Mouse (Mus musculus): ENCODE data around the gene Atp2b1. TPM values are rescaled to one million over a fixed set of nuclear protein-coding genes. Genes with fewer than 3 reads are reported as not detected.

Atp2b1 gene
- total and polyA plus RNA-seq, 3 experiments = 25.0 to 41.7 (median 31.7) TPM

DNA sequence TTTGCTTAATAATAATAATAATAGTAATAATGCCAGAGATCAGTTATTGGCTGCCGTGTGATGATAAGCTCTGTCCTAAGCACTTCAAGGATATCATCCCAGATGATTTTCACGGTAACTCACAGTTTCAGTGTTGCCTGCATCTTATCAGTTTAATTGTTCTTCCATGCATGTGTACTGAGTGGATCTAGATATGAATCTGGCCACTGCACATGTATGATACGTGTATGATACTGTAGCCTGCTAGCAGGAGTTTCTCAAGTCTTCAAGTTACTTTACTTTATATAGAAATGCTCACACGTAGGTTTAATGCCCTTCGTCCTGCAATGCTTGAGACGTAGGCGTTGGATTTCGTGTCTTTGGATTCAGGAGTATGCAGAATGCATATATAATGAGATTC, 65.7 kb downstream of the Atp2b1 start:
- H3K79me2 ChIP-seq (replicated peaks; ENCODE audit: control insufficient read depth, extremely low read depth, insufficient read depth, poor library complexity, severe bottlenecking) = peaks cover 23% of the 10 kb centered on the region
- in situ Hi-C loops (cut with MboI; ENCODE audit: low pct_ligation_motif_present, low pct_unique_long_range_greater_than_20kb, low sequenced_read_pairs) (no loop called here), dilution Hi-C loops (cut with MboI; ENCODE audit: extremely low pct_ligation_motif_present, extremely low pct_unique_long_range_greater_than_20kb, low sequenced_read_pairs) (no loop called here)
- H3K4me3 ChIP-seq (replicated peaks in 1 of 3; ENCODE audit: low read depth in 2 of 3, low read length in 2 of 3, poor library complexity in 1 of 3) = no peak overlapping the region
- H3K4me2 ChIP-seq (ENCODE audit: insufficient read depth, low read depth, poor library complexity, severe bottlenecking) = no peak overlapping the region
- H3K27me3 ChIP-seq (replicated peaks) = no peaks in the 10 kb centered on the region
- DNase-seq (ENCODE audit: extremely low read depth) = no peak
- H3K36me3 ChIP-seq (replicated peaks in 1 of 2; ENCODE audit: control insufficient read depth in 1 of 2, insufficient read depth in 1 of 2, low read length in 1 of 2) = peaks cover 6 to 42% of the 10 kb centered on the region in 2 experiments
- H3K9ac ChIP-seq (ENCODE audit: insufficient read depth, low read depth) = no peak overlapping the region
- no peak overlapping the region for H3K27ac ChIP-seq (ENCODE audit: insufficient read depth, low read depth)
- no peaks in the 10 kb centered on the region for H3K9me3 ChIP-seq (replicated peaks; ENCODE audit: low read length)
- H3K4me1 ChIP-seq (ENCODE audit: control insufficient read depth in 1 of 2, insufficient read depth in 2 of 2) = peaks cover 9 to 52% of the 10 kb centered on the region in 2 experiments
- no peak for TF ChIP-seq ZNF384 (IDR thresholded peaks at IDR 0.05; ENCODE audit: low read depth, low read length)
- no peak for TF ChIP-seq MXI1 (IDR thresholded peaks at IDR 0.05; ENCODE audit: low read depth, low read length)
- no peak for TF ChIP-seq MAFK (IDR thresholded peaks at IDR 0.05; ENCODE audit: insufficient replicate concordance, low read length)

DNA sequence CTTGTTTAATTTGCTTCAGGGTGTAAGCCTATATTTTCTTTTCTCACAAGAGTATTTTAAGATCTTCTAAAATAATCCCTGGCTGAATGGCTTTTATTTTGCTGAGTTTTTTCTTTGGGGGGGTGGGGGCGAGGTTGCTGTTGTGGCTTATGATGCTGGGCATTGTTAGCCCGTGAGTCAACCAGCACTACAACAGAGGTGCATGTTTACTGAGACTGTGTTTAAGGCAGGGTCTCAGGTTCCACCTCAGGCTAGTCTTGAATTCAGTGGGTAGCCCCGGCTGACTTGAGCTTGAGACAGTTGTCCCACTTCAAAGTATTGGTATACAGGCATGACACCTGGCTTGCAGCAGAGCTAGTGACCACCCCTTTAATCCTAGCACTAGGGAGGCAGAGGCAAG, 77.8 kb downstream of the Atp2b1 start:
- H3K27me3 ChIP-seq (replicated peaks) = no peaks in the 10 kb centered on the region
- H3K4me3 ChIP-seq (replicated peaks in 1 of 3; ENCODE audit: low read depth in 2 of 3, low read length in 2 of 3, poor library complexity in 1 of 3) = no peak overlapping the region
- in situ Hi-C loops (cut with MboI; ENCODE audit: low pct_ligation_motif_present, low pct_unique_long_range_greater_than_20kb, low sequenced_read_pairs) (no loop called here), dilution Hi-C loops (cut with MboI; ENCODE audit: extremely low pct_ligation_motif_present, extremely low pct_unique_long_range_greater_than_20kb, low sequenced_read_pairs) (no loop called here)
- TF ChIP-seq MAZ (IDR thresholded peaks at IDR 0.05; ENCODE audit: low read depth, low read length) = no peak
- TF ChIP-seq HCFC1 (IDR thresholded peaks at IDR 0.05; ENCODE audit: low read depth, low read length) = no peak
- no peak for TF ChIP-seq MEF2A (IDR thresholded peaks at IDR 0.05; ENCODE audit: borderline replicate concordance, low read depth, low read length)
- TF ChIP-seq EP300 (IDR thresholded peaks at IDR 0.05; ENCODE audit: low read length) = no peak
- no peak for TF ChIP-seq NRF1 (IDR thresholded peaks at IDR 0.05; ENCODE audit: low read depth, low read length)
- no peak for TF ChIP-seq KAT2A (IDR thresholded peaks at IDR 0.05; ENCODE audit: insufficient replicate concordance, low read length)
- no peak for TF ChIP-seq CTCF (conservative IDR thresholded peaks at IDR 0.05 in 1 of 2, IDR thresholded peaks at IDR 0.05 in 1 of 2; ENCODE audit: low read depth in 2 of 2, low read length in 2 of 2)
- no peak for TF ChIP-seq IRF4 (IDR thresholded peaks at IDR 0.05; ENCODE audit: low read depth, low read length)
- no peak for TF ChIP-seq MAX (IDR thresholded peaks at IDR 0.05; ENCODE audit: low read length)
- no peak for TF ChIP-seq ZKSCAN1 (IDR thresholded peaks at IDR 0.05; ENCODE audit: borderline replicate concordance, low read depth, low read length)
- no peak for TF ChIP-seq ZC3H11A (IDR thresholded peaks at IDR 0.05; ENCODE audit: low read depth, low read length)
- no peak overlapping the region for H3K4me2 ChIP-seq (ENCODE audit: insufficient read depth, low read depth, poor library complexity, severe bottlenecking)
- H3K9ac ChIP-seq (ENCODE audit: insufficient read depth, low read depth) = no peak overlapping the region
- H3K9me3 ChIP-seq (replicated peaks; ENCODE audit: low read length) = no peaks in the 10 kb centered on the region
- DNase-seq (ENCODE audit: extremely low read depth) = no peak
- no peaks in the 10 kb centered on the region for H3K4me1 ChIP-seq (ENCODE audit: control insufficient read depth in 1 of 2, insufficient read depth in 2 of 2)
- H3K79me2 ChIP-seq (replicated peaks; ENCODE audit: control insufficient read depth, extremely low read depth, insufficient read depth, poor library complexity, severe bottlenecking) = no peaks in the 10 kb centered on the region
- H3K36me3 ChIP-seq (replicated peaks in 1 of 2; ENCODE audit: control insufficient read depth in 1 of 2, insufficient read depth in 1 of 2, low read length in 1 of 2) = peaks cover 54 to 84% of the 10 kb centered on the region in 2 experiments
- no peak overlapping the region for H3K27ac ChIP-seq (ENCODE audit: insufficient read depth, low read depth)

DNA sequence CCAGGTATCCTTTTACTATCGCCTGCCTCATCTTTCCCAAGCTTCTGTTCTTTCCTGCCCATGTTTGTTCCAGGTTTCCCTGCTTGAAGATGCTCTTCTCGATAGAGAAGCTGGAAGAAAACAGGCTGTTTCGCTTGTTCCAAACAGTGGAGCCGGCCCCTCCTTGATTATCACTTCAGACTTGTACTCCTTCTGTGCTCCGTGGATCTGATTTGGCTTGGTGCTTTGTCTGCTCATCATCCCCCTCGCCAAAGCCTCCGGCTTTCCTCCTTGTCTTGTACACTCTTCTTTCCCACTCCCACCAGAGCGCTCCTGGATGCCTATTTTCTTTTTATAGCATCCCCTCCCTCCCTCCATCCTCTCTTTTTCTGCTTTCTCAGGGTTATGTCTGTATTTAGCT, 79.0 kb downstream of the Atp2b1 start:
- Histone ChIP-seq H3K4me3 (replicated peaks in 1 of 3; ENCODE audit: low read depth in 2 of 3, low read length in 2 of 3, poor library complexity in 1 of 3) (no peak overlapping the region), H3K27me3 (replicated peaks) (no peaks in the 10 kb centered on the region), H3K4me1 (ENCODE audit: control insufficient read depth in 1 of 2, insufficient read depth in 2 of 2) (no peaks in the 10 kb centered on the region), H3K36me3 (replicated peaks in 1 of 2; ENCODE audit: control insufficient read depth in 1 of 2, insufficient read depth in 1 of 2, low read length in 1 of 2) (peaks cover 57 to 81% of the 10 kb centered on the region in 2 experiments), H3K9me3 (replicated peaks; ENCODE audit: low read length) (no peaks in the 10 kb centered on the region), H3K79me2 (replicated peaks; ENCODE audit: control insufficient read depth, extremely low read depth, insufficient read depth, poor library complexity, severe bottlenecking) (no peaks in the 10 kb centered on the region), H3K9ac (ENCODE audit: insufficient read depth, low read depth) (no peak overlapping the region), H3K4me2 (ENCODE audit: insufficient read depth, low read depth, poor library complexity, severe bottlenecking) (no peak overlapping the region), H3K27ac (ENCODE audit: insufficient read depth, low read depth) (no peak overlapping the region)
- TF ChIP-seq RCOR1 (conservative IDR thresholded peaks at IDR 0.05; ENCODE audit: low read depth, low read length) (no peak), POLR2AphosphoS2 (IDR thresholded peaks at IDR 0.05; ENCODE audit: low read depth, low read length) (no peak), MAX (IDR thresholded peaks at IDR 0.05; ENCODE audit: low read length) (no peak), POLR2A (IDR thresholded peaks at IDR 0.05; ENCODE audit: low read depth, low read length) (no peak), NRF1 (IDR thresholded peaks at IDR 0.05; ENCODE audit: low read depth, low read length) (no peak)
- no peak for DNase-seq (ENCODE audit: extremely low read depth)
- dilution Hi-C loops (cut with MboI; ENCODE audit: extremely low pct_ligation_motif_present, extremely low pct_unique_long_range_greater_than_20kb, low sequenced_read_pairs) (no loop called here), in situ Hi-C loops (cut with MboI; ENCODE audit: low pct_ligation_motif_present, low pct_unique_long_range_greater_than_20kb, low sequenced_read_pairs) (no loop called here)

Measured in CH12.LX (cell line).